Mouse (Mus musculus): ENCODE measurements at regions not wholly inside any gene's neighbourhood (a gene's known extent, or its start where the extent isn't known, plus 50 kb on each side); places are given as distances from the start of the nearest gene placed in this dataset.

DNA sequence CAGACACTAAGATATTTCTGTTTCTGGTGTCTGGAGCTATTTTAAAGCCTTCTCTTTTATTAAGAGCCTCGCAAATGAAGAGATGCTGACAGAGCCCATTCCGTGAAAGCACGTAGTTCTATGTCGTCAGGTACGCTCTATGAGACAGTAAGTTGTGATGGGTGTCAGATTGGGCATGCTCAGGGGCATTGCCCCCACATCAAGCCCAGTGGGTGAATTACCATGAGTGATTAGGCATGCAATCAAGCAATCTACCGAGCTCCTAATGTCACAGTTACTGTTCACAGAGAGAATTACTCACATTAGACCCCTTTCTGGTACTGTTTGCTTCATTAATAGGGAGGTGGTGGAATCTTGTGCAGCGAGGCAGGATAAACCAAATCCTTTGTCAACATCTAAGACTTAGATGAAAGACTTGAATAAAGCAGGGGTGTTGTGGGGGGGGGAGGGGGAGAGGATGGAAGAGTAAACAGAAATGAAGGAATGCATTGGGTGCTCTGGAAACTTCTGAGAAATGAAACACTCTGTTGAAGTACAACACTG is 192.9 kb upstream of the Tbc1d5 start:
- no peaks in the 10 kb centered on the region for H3K27me3 ChIP-seq
- no peaks in the 10 kb centered on the region for H3K36me3 ChIP-seq
- 0 out of 2 replicates have a peak, but pooled peaks have one; percentile 27 for ATAC-seq (ENCODE audit: low FRiP score, low read depth)
- no peaks in the 10 kb centered on the region; the same call in 1 of the 2 replicates for H3K4me1 ChIP-seq (replicated peaks)
- H3K27ac ChIP-seq (replicated peaks), result no peak overlapping the region
- no peak overlapping the region for H3K4me3 ChIP-seq
- no peak overlapping the region for H3K4me2 ChIP-seq
- 32% methylated on average over 7 of the region's 7 CpGs for WGBS
- H3K9me3 ChIP-seq, result no peaks in the 10 kb centered on the region
- H3K9ac ChIP-seq, result no peak overlapping the region

DNA sequence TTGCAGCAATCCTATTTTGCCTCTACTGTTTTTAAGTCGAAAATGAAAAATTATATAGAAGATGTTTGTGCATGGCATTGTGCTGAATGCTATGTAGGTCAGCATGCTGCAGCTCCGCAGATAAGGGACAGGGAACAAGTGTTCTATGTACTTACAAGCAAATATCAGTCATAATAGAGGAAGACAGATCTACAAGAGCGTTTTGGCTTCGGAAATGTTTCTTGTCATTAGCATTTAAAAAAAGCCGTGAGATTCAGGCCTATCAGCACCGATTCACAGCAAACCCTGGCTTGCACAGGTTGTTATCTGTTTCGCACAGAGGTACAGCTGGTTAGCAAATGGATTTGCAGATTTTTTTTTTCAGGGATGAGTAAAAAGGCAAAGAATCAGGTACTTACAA is 191.8 kb upstream of the Tbc1d5 start:
- Histone ChIP-seq H3K4me3 (no peak overlapping the region), H3K9me3 (no peaks in the 10 kb centered on the region), H3K4me2 (no peak overlapping the region), H3K27ac (replicated peaks) (0 out of 2 replicates have a peak overlapping the region, but pooled peaks have one; percentile 25), H3K36me3 (no peaks in the 10 kb centered on the region), H3K9ac (no peak overlapping the region), H3K4me1 (replicated peaks) (no peaks in the 10 kb centered on the region; the same call in 1 of the 2 replicates), H3K27me3 (no peaks in the 10 kb centered on the region)
- no peak for ATAC-seq (ENCODE audit: low FRiP score, low read depth)
- 67% methylated on average over 7 of the region's 7 CpGs for WGBS

DNA sequence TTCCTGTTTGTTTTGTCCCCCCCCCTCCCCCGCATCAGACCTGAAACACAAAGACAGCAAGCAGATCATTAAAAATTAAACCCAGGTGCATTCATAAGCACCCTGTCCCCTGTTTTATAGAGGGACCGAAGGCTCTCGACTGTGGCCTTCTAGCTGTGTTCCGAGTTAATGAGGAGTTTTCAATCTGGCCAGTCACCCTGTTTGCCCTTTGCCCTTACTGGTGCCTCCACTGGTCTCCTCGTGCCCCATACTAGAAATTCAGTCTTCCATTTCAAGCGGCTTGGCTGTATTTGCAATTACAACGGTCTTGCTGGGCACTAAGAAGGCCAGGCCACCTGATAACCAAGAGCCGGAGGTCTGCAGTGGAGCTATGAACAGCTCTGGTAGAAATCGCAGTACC is 190.9 kb upstream of the Tbc1d5 start:
- Histone ChIP-seq H3K36me3 (no peaks in the 10 kb centered on the region), H3K4me2 (no peak overlapping the region), H3K9ac (no peak overlapping the region), H3K27ac (replicated peaks) (no peak overlapping the region), H3K9me3 (no peaks in the 10 kb centered on the region), H3K4me3 (no peak overlapping the region), H3K27me3 (no peaks in the 10 kb centered on the region), H3K4me1 (replicated peaks) (no peaks in the 10 kb centered on the region; the same call in 1 of the 2 replicates)
- 65% methylated on average over 9 of the region's 9 CpGs for WGBS
- no peak for ATAC-seq (ENCODE audit: low FRiP score, low read depth)

DNA sequence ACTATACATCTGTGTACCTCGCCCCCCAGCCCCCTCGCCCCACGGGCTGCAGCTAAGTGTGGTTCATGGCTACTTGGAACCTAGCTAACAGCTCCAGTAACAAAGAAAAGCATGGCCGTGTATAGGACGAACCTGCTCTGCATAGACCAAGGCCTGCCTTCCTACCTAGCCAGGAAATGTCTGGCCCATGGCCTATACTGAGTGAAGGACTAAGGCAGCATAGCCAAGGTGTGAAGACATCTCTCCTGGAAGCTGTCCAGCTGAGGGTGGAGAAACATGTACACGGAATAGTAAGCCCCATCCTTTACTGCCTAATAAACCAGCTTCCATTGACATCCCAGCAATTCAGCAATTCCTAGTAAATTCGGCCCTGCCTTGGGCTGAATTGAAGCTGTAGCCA is 183.6 kb upstream of the Tbc1d5 start:
- Histone ChIP-seq H3K9ac (no peak overlapping the region), H3K27ac (replicated peaks) (no peak overlapping the region), H3K27me3 (no peaks in the 10 kb centered on the region), H3K9me3 (no peaks in the 10 kb centered on the region), H3K4me2 (no peak overlapping the region), H3K36me3 (no peaks in the 10 kb centered on the region), H3K4me3 (no peak overlapping the region), H3K4me1 (replicated peaks) (peaks cover 8% of the 10 kb centered on the region)
- ATAC-seq (ENCODE audit: low FRiP score, low read depth), result no peak
- 92% methylated on average over 7 of the region's 7 CpGs for WGBS

DNA sequence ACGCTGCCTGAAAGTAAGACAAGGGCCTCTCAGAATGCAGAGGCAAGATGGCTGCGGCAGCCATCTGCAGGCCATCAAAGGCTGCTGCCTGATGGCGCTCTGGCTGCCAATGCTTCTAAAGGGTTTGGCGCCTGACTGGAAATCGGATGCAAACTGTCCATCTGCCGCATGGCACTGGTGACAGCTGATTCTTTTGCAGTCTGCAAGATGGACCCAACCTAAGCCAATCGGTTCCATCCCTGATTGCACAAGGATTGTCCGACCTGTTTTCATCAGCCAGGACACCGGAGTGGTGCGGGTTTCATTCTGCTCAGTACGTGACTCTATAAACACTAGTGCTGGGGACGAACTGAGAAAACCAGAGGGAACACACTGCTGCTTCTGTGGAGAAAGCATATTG is 183.1 kb upstream of the Tbc1d5 start:
- Histone ChIP-seq H3K27me3 (no peaks in the 10 kb centered on the region), H3K4me3 (no peak overlapping the region), H3K27ac (replicated peaks) (no peak overlapping the region), H3K4me1 (replicated peaks) (peaks cover 8% of the 10 kb centered on the region), H3K9ac (no peak overlapping the region), H3K36me3 (no peaks in the 10 kb centered on the region), H3K9me3 (no peaks in the 10 kb centered on the region), H3K4me2 (no peak overlapping the region)
- ATAC-seq (ENCODE audit: low FRiP score, low read depth), result no peak
- WGBS, result 95% methylated on average over 12 of the region's 12 CpGs

DNA sequence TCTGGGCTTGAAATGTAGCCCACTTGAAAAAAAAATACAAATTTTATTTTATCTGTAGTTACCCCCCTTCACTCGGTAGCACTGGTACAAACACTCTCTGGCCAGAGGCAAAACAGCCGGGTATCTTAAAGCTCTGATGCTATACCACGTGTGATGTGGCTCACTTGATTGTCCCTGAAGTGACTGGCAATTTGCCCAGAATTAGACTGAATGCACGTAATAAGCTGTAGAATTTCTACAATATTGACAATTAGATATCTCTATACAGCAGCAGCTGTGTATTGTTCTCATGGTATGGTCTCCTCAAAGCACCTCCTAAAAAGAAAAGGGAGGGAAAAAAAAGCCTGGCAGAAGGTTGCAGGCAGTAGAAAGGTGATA is 179.2 kb upstream of the Tbc1d5 start:
- Histone ChIP-seq H3K9ac (no peak overlapping the region), H3K27me3 (no peaks in the 10 kb centered on the region), H3K27ac (replicated peaks) (0 out of 2 replicates have a peak overlapping the region, but pooled peaks have one; percentile 25), H3K9me3 (no peaks in the 10 kb centered on the region), H3K36me3 (no peaks in the 10 kb centered on the region), H3K4me2 (no peak overlapping the region), H3K4me1 (replicated peaks) (peaks cover 8% of the 10 kb centered on the region), H3K4me3 (no peak overlapping the region)
- WGBS, result 15% methylated on average over 4 of the region's 4 CpGs
- ATAC-seq (ENCODE audit: low FRiP score, low read depth), result peak; percentile 74; the same call in 1 of the 2 replicates

DNA sequence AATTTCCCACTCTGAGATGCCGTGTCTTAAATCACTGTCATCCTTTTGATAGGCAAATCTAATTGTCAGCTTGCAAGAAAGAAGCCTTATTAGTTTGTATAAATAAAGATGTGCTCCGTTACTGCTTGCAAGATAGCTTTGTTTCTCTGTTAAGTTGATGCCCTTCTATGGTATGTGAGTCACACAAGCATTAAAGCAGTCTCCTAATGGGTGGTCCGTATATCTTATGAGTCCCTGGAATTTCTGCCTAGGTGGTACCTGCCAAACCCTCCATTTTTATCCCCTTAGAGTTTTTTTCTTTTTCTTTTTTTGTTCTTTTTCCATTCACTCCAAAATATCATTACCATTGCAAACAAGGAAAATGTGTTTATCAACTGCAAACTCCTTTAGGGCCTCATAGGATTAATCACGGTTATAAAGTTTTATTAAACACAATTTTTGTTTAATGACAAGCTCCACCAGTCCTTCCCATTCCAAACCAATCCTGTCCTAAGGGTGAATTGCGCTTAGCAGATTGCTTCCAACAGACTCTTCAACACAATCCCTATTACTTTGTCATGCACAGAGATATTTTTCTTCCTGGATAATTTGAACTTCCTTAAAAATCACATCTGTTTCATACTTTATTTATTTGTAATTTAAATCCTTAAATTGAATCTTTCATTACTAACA is 178.7 kb upstream of the Tbc1d5 start:
- 55% methylated on average over 5 of the region's 5 CpGs for WGBS
- H3K9me3 ChIP-seq, result no peaks in the 10 kb centered on the region
- no peak overlapping the region for H3K9ac ChIP-seq
- no peak overlapping the region for H3K4me3 ChIP-seq
- no peak overlapping the region for H3K27ac ChIP-seq (replicated peaks)
- H3K4me2 ChIP-seq, result no peak overlapping the region
- ATAC-seq (ENCODE audit: low FRiP score, low read depth), result no peak
- no peaks in the 10 kb centered on the region for H3K36me3 ChIP-seq
- no peaks in the 10 kb centered on the region for H3K27me3 ChIP-seq
- peaks cover 8% of the 10 kb centered on the region for H3K4me1 ChIP-seq (replicated peaks)

DNA sequence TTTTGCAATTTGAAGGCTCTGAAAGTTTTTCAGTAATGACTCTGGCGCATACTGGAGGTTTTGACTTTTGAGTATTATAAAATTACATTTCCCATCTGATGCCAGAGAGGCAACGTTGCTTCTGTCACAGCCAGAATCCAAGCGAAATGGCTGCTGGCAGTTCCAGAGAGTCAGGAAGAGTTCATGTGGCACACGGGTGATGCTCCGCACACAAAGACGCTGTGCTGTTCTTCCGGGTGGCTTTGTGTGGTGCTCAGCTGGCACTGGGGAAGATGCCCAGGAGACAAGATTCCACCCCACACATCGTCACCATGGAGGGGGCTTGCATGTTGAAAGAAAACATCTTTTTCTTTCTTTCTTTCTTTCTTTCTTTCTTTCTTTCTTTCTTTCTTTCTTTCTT is 177.3 kb upstream of the Tbc1d5 start:
- 48% methylated on average over 8 of the region's 8 CpGs for WGBS
- no peaks in the 10 kb centered on the region for H3K9me3 ChIP-seq
- no peaks in the 10 kb centered on the region for H3K36me3 ChIP-seq
- H3K4me2 ChIP-seq, result 0 out of 2 replicates have a peak overlapping the region, but pooled peaks have one; percentile 15
- H3K4me1 ChIP-seq (replicated peaks), result peaks cover 8% of the 10 kb centered on the region
- H3K27ac ChIP-seq (replicated peaks), result no peak overlapping the region
- H3K27me3 ChIP-seq, result no peaks in the 10 kb centered on the region
- H3K9ac ChIP-seq, result no peak overlapping the region
- no peak overlapping the region for H3K4me3 ChIP-seq
- no peak for ATAC-seq (ENCODE audit: low FRiP score, low read depth)

DNA sequence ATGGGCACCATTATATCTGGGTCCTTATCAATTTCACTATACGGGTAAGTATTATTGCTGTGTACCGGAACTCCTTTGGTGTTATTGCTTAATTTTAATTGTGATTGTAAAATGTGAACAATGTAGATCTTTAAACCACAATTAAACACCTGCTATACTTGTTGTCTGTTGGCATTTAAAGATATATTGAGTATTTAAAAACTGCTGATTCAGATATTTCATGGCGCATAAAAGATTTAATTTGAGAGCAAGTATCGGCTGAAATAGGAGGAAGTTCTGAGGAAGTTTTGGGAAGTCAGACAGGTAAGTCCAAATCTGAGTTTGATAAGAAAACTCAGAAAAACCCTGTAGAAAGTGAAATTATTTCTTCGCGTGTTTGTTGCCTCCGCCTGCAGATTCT is 142.7 kb upstream of the Tbc1d5 start:
- Histone ChIP-seq H3K27me3 (no peaks in the 10 kb centered on the region), H3K9ac (no peak overlapping the region), H3K9me3 (no peaks in the 10 kb centered on the region), H3K4me3 (no peak overlapping the region), H3K4me1 (replicated peaks) (no peaks in the 10 kb centered on the region), H3K27ac (replicated peaks) (no peak overlapping the region), H3K4me2 (peak overlapping the region; percentile 25; the same call in 1 of the 2 replicates), H3K36me3 (no peaks in the 10 kb centered on the region)
- no peak for ATAC-seq (ENCODE audit: low FRiP score, low read depth)
- WGBS, result 75% methylated on average over 7 of the region's 7 CpGs

DNA sequence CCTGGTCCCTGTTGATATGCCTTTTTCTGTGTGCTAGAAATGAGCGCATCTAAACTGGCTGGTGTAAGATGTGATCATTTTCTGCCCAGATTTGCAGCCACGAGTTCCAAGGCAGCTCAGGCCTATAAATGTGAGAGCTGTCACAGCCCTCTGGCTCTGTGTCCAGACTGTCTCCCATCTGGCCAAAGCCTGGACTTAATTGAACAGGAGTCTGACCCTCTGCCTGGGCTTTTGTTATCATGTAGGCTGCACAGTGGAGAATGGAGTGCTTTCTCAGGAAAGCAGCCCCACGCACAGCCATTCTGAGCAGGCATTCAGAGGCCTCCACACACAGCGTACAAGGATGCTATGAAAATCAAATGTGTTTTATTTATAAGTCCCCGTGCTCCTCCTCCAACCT is 141.9 kb upstream of the Tbc1d5 start:
- Histone ChIP-seq H3K9ac (no peak overlapping the region), H3K36me3 (no peaks in the 10 kb centered on the region), H3K4me2 (no peak overlapping the region), H3K4me1 (replicated peaks) (no peaks in the 10 kb centered on the region), H3K9me3 (no peaks in the 10 kb centered on the region), H3K27ac (replicated peaks) (0 out of 2 replicates have a peak overlapping the region, but pooled peaks have one; percentile 34), H3K27me3 (no peaks in the 10 kb centered on the region), H3K4me3 (no peak overlapping the region)
- WGBS, result 59% methylated on average over 5 of the region's 5 CpGs
- ATAC-seq (ENCODE audit: low FRiP score, low read depth), result peak; percentile 80; the same call in 1 of the 2 replicates

DNA sequence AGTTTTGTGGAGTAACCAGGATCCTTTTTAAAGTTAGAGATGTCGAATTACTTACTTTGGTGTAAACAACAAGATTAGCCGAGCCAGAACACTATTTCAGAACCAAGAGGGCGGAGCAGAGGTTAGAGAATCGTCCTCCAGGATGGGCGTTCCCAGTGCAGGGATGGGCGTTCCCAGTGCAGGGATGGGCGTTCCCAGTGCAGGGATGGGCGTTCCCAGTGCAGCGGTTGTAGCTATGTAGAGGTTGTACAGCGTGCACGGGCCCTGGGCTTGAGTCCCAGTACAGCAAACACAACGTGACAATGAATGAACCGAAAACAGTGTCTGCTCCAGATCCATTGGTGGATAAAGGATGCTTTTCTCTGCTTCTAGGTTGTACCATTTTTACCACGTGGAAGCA is 125.8 kb upstream of the Tbc1d5 start:
- no peak for ATAC-seq (ENCODE audit: low FRiP score, low read depth)
- no peaks in the 10 kb centered on the region for H3K36me3 ChIP-seq
- no peaks in the 10 kb centered on the region for H3K9me3 ChIP-seq
- no peak overlapping the region for H3K9ac ChIP-seq
- no peak overlapping the region for H3K4me3 ChIP-seq
- H3K4me1 ChIP-seq (replicated peaks), result no peaks in the 10 kb centered on the region
- 54% methylated on average over 14 of the region's 14 CpGs for WGBS
- H3K4me2 ChIP-seq, result peak overlapping the region; percentile 26
- H3K27me3 ChIP-seq, result no peaks in the 10 kb centered on the region
- H3K27ac ChIP-seq (replicated peaks), result no peak overlapping the region

DNA sequence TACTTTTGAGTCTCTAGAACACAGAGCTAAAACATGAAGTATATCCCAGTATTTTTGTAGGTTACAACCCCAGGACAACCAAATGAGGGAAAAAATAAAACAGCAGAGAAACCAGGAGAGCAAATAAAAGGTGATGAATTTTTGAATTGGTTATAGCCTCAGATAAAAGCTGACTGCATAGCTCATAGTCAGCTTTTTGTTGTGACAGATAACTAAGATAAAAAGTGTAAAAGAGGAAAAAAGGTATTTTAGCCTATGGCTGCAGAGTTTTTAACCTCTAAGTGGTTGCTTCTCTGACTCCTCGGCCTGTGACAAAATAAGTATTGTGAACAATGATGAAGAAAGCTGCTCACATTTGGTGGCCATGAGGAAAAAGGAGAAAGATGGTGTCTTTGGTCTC is 111.6 kb upstream of the Tbc1d5 start:
- Histone ChIP-seq H3K4me1 (replicated peaks) (no peaks in the 10 kb centered on the region), H3K27me3 (no peaks in the 10 kb centered on the region), H3K36me3 (no peaks in the 10 kb centered on the region), H3K4me2 (no peak overlapping the region), H3K9me3 (no peaks in the 10 kb centered on the region), H3K4me3 (no peak overlapping the region), H3K9ac (no peak overlapping the region), H3K27ac (replicated peaks) (no peak overlapping the region)
- WGBS, result 97% methylated on average over 1 of the region's 1 CpGs
- no peak for ATAC-seq (ENCODE audit: low FRiP score, low read depth)

DNA sequence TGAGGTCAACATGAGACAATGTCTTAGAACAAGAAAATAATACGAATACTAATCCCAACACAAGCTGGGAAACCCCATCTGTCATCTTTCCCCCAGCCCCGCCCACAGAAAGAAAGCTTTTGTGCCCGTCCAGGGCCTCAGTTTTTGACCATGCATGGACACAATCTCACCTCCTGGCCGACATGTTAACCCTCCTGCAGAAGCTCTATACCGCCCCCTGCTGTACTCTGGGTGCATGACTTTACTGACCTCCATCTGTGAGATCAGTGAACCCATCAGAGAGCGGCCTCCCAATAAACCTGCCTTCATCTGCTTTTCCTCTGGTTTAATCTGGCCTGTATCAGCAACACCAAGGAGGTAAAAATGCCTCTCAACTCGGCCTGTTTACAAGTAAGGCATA is 109.6 kb upstream of the Tbc1d5 start:
- H3K27ac ChIP-seq (replicated peaks), result no peak overlapping the region
- no peak for ATAC-seq (ENCODE audit: low FRiP score, low read depth)
- H3K27me3 ChIP-seq, result no peaks in the 10 kb centered on the region
- 77% methylated on average over 7 of the region's 7 CpGs for WGBS
- H3K4me3 ChIP-seq, result no peak overlapping the region
- no peak overlapping the region for H3K4me2 ChIP-seq
- no peaks in the 10 kb centered on the region for H3K36me3 ChIP-seq
- no peaks in the 10 kb centered on the region for H3K9me3 ChIP-seq
- no peak overlapping the region for H3K9ac ChIP-seq
- H3K4me1 ChIP-seq (replicated peaks), result no peaks in the 10 kb centered on the region
